Mouse (Mus musculus) hindbrain, embryonic 13.5 days (tissue): ENCODE data around the gene Gpc6. TPM values are rescaled to one million over a fixed set of nuclear protein-coding genes. Genes with fewer than 3 reads are reported as not detected.

Experiments
- microRNA-seq: library from miRNA; unstranded; fragments of <30 nt; microRNA quantifications from one replicate; pipeline ENCODE4, GENCODE M21; 2016
- polyA plus RNA-seq: library from polyadenylated mRNA; unstranded; fragments of >200 nt; fragmentation: Nextera tagmentation; extraction: Ambion mirVana; gene quantifications from 2 replicates; pipeline ENCODE4 v1.2.1, GENCODE M21; 2015

The Gpc6 gene
- polyA plus RNA-seq, 1 experiment from 2014 or later: 20.8 TPM

Small RNA genes lying within 50 kb of the gene (microRNA-seq; reads per million reads assigned to microRNA genes)
- not detected for gene Mir6239
